Mouse (Mus musculus) bone marrow macrophage, adult 2 months (primary cell): ENCODE data around the gene Atp6v0a1.

ENCODE experiments used
- CTCF ChIP-seq: IDR thresholded peaks from 2 replicates; pipeline ENCODE4 v1.5.1; 2012; ENCODE audit warnings: low read depth, mild to moderate bottlenecking, low read length, moderate library complexity
- POLR2A ChIP-seq: IDR thresholded peaks from 2 replicates; pipeline ENCODE4 v1.6.1; 2012; ENCODE audit warnings: mild to moderate bottlenecking, low read depth, low read length, borderline replicate concordance

DNA sequence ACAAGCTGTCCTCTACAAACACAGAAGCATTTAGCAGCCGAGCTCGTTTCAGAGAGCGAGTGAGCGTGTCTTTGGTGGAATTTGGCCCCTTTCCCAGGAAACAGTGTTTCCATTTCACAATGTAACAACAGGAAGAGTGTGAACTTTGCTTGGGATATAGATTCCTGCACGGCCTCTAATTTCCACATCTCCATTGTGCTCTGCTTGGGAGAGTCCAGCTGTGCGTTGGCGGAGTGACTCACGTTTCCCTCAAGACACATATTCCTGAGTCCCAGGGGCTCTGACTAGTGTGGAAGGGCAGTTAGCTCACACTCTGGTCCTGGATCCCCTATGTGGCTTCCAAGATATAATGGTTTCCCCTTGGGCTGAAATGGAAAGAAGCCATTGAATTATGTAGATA is 29.4 kb upstream of the Atp6v0a1 start:
- TF ChIP-seq POLR2A (no peak), CTCF (no peak)
